Mouse (Mus musculus): ENCODE measurements around the gene Capn15.

Capn15 gene

GRCm38 (mm10) chr17:25953161-25953560 is 32.4 kb downstream of the Capn15 start:
- DNase-seq = no peak

GRCm38 (mm10) chr17:25951803-25952623 is 33.6 kb downstream of the Capn15 start, which contains the start of gene A930017K11Rik:
Gene A930017K11Rik, minus strand, starts transcription at chr17:25952565.
- DNase-seq = no peak

DNA sequence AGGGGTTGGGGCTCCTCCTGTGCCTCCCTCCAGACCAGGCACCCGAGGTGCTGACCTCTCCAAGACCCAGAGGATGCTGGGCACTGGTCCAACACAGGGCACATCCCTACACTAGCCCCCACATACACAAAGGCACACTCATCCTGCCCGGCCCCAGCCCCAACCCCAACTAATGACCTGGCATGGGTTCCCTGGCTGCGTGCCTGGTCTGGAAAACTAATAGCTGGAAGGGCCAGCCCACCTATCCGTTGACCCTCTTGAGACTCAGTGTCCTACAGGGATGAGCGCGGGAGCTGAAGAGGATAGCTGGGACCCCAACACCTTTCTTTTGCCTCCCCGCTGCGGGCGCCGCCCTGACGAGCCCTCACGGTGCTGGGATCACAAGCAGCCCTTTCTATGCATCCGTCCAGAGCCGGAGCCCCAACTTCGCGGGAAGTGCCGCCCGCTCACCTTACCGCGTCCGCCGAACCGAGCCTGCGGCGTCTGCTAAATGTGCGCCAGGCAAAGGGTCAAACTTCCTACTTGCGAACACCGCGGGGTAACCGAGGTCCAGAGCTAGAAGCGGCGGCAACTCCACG is 34.3 kb downstream of the Capn15 start:
- DNase-seq = no peak

- DNase-seq = no peak
Observed at GRCm38 (mm10) chr17:25950706-25951105, 34.9 kb downstream of the Capn15 start.

GRCm38 (mm10) chr17:25949981-25950380 is 35.6 kb downstream of the Capn15 start:
- no peak for DNase-seq

DNA sequence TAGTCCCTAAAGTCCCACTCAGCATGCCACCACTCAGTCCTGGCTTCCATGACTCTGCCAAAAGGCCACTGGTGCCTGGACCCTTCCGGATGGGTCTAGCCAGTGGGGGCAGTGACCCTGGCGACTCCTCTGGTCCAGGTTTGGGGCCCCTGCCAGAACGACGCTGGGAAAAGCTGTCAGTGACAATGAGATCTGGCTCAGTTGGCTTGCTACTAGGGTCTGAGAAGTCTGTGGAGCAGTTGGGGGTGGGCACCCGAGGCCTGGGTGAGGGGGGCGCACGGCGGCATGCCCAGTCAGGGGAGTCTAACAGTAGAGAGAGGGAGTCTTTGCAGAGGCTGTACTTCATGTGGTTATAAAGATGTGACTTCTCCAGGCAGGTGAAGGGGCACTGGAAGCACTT is 37.5 kb downstream of the Capn15 start:
- DNase-seq = no peak

- DNase-seq = no peak
Observed at GRCm38 (mm10) chr17:25947576-25947975, 38.0 kb downstream of the Capn15 start.

GRCm38 (mm10) chr17:25946891-25947290 is 38.7 kb downstream of the Capn15 start:
- no peak for DNase-seq

DNA sequence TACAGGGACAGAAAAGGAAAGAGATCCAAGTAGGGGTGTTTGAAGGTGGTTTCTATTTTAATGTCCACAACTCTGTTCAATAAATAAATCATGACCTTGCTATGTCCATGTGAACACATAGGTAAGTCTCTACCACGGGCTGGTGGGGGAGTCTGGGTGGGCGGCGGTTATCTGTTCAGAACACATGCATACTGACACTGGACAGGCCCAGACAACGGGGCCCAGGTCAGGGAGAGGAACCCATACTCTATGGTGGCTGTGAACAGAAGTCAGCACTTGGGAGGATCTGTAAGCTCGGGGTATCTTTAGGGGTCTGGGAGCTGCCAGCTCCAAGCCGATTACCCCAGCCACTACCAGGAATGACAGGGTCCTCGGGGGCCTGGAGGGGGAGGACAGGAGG is 39.2 kb downstream of the Capn15 start:
- no peak for DNase-seq

DNA sequence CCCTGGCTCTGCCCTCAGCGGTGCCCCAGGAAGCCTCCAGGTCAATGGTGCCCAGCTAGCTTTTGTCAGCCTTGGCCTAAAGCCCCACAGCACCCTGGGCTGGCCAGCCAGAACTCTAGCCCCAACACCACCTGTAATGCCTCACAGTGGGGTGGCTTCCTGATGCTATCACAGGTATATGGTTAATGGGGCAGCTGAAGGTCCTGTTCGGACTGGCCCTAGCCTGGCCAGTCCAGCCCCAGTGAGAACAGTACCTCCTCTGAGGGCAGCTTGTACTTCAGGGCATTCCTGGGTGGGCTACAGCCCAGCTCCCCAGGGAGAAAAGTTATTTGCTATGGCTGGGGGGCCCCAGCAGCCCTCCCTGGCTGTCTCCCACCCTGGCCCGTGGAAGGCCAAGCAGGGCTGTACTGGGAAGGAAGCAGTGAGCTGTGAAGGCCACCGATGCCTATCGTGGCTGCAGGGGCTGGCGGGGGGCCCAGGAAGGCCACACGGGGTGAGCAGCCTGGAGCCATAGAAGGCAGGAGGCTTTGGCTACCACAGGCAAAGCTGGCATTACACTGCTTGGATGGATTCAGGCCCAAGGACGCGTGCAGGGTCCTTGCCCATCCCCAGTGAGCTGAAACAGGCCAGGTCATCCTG is 40.0 kb downstream of the Capn15 start:
- peak; percentile 70 for DNase-seq

GRCm38 (mm10) chr17:25944366-25945163 is 41.0 kb downstream of the Capn15 start, which contains the start of the genes Pigq and Nhlrc4:
Gene Pigq, minus strand, starts transcription at chr17:25944936.
Gene Nhlrc4, minus strand, starts transcription at chr17:25944961.
- DNase-seq = no peak

DNA sequence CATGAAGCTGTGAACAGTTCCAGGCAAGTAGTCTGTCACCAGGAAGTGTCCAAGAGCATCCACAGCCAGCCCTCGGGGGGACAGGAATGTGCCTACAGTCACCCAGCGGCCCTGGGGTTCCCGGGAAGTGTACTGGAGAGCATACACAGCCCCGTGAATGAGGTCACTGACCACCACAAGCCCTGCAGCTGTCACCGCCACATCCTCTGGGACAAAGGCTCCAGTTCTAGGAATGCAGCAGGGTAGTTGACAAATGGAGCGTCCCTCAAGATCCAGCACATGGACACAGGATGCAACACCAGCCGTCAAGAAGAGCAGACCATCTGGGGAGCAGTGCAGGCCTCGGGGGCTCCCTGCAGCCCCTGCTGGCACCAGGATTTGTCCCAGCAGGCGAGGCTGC is 41.8 kb downstream of the Capn15 start:
- DNase-seq = no peak

- DNase-seq = no peak
Observed at GRCm38 (mm10) chr17:25943221-25943620, 42.4 kb downstream of the Capn15 start.

DNA sequence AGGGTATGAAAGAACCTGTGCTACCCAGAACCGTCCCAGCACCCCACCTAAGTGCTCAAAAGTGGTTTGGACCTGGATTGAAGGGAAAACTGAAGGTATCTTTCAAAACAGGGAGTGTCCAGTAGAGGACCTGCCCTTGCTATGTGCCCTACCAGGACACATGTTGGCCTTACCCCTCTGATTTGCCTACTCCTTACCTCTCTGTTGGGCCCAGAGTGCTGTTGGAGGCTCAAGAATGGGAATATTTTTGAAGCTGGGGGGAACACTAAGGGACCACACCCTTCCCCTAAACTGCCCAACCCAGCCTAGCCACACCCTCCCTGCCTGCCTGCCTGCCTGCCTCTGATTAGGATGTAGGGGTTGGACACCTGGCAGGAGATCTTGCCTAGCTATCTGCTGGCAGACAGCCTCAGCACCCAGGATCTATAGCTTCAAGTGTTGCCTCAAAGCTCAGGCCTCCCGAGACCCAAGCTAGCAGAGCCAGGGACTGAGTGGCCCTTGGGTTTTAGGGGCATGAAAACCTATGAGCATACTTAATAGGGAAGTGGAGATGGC is 42.9 kb downstream of the Capn15 start:
- DNase-seq = no peak

DNA sequence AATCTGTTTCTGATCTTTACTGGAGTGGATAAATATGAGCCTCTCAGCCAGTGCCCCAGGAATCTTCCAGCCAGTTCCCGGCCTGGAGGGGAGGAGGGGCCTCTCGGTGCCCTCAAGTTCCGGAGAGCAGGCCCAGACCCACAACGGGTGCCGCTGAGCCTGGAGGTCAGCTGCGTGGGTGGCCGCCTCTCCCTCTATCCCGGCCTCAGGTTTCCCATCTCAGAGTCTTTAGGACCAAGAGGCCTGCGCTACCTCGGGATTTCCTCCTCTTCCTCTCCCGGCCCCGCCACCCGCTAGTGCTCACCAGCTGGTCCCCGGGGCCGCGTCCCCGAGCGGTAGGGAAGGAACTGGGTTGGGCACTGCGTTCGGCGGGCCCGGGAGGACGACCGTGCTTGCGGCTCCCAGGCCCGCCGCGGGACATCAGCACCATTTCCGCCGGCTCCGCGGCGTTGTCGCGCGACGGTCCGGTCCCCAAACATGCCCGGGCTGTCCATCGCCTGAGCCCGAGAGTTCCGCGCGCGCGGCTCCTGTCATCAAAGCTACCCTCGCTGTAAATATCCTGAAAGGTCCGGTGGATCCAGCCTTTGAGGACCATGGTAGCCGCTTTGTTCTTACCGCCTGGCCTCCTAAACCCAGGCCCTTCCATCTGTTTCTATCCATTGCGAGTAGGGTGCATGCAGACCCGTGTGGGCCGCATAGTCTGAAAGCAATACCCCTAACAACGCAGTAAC is 43.9 kb downstream of the Capn15 start:
- DNase-seq = peak; percentile 69

- DNase-seq = no peak
Observed at GRCm38 (mm10) chr17:25934526-25934925, 51.1 kb downstream of the Capn15 start.

GRCm38 (mm10) chr17:25925348-25925747 is 60.2 kb downstream of the Capn15 start:
- DNase-seq = no peak

DNA sequence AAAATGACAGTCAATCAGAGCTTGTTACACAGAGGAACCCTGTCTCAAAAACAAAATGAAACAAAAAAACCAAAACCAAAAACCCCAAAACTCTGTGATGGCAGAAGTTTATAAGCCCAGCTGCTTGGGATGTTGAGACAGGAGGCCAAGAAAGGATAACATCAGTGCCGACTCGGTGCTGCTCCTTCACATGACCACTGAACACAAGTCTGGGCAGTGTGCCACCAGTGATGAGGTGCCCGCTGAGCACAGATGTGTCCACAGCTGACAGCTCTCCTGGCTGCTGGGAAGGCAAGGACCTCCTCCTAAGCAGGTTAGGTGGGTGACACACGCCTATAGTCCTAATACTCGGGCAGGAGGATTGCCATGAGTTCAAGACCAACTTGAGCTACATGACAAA is 63.5 kb downstream of the Capn15 start:
- peak; percentile 36 for DNase-seq

DNA sequence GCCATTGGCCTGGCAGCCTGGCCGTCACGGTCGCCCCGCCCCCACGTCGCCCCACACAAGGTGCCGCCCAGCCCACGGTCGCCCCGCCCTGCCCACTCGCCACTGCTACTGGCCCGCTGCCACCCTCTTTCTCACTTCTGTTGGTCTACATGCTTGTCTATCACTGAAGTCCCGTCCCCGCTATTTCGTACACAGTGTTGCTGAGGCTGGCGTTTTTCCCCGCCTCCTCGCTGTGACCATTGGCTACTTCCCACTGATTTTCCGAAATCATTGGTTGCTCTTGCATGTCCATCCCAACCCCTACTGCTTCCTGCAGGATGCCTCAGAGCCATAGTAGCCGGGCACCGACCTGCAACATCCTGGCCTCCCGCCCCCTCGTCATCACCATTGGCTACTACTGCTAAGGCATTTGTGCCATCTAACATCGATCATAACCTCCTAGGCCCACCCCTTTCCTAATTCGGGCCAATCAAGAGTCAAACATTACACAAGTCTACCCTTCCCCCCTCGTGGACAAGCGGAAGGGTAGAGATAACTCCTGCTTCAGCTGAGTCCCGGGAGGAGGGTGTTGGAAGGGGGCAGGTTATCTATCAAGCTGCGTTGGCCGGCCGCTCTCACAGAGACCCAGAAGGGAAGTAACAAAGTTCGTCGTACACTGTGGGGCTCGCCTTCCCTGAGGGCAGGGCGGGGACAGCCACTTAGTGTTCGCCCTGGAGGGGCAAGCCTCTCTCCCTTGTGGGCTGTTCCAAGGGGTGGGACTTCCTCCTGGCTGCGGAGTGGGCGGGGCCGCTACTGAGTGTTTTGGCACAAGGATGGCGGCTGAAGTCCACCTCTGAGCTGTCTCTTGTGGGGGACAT is 65.6 kb downstream of the Capn15 start:
- DNase-seq = peak; percentile 100

- no peak for DNase-seq
Observed at GRCm38 (mm10) chr17:25919144-25919785, 66.3 kb downstream of the Capn15 start, which contains the start of gene Rab40c. Gene Rab40c, minus strand, starts transcription at chr17:25919727.

Data from kidney, adult 9 months (tissue).